Mouse (Mus musculus): Measurements from ENCODE around the gene Gbp3.
"Not testable (repeated sequence)": the region's sequence is repeated elsewhere in the genome, so short reads cannot be mapped to it uniquely, and the experiment has no call there.

Gene Gbp3

GRCm38 (mm10) chr3:142559632-142560228 lies at the start of gene Gbp3:
Gene Gbp3, plus strand, starts transcription at chr3:142560026.
- in situ Hi-C loops (cut with MboI; ENCODE audit: unreplicated experiment in 2 of 2), result loop anchor here (5.0 kb wide), 4 partner anchors 43 to 67 kb away; partner anchors contain the start of genes Gbp2 (in 1 of the 2) and Gbp5 (in 1 of the 2)

DNA sequence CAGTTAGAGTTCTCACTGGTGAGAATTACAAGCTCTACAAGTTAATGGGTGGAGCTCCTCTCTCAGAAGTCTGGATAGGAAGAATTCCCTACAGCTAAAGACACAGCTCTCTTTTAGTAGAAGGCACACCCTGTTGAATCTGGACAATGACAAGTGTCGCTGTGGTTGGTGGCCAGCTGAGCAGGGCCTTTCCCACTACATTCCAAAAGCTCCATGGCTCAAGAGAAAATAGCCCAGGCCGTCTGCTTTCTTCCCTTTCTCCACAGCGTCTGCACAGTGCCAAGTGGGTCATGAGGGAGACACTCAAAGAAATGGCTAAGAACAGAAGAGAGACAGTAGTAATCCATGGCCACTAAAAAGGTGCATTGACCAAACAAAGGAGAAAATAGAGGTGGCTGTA lies 31.7 kb upstream of the Gbp3 start:
- in situ Hi-C loops (cut with MboI; ENCODE audit: unreplicated experiment in 2 of 2), result no loop called here

DNA sequence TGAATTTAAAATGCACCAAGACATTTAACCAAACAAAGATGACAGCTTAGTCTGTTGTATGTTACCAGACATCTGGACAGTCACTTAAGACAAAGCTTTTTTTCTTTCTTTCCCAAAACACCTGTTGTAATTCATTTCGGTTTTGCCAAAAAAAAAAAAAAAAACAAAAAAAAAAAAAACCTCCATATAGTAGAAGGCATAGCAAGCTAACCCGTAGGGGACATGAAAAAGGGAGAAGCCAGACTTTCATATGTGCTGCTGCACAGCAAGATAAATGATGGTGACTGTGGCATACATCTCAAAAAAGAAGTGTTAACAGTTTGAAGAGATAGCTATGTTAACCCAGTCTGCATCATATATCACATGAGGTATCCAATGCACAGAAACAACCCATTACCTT lies 30.2 kb upstream of the Gbp3 start:
- in situ Hi-C loops (cut with MboI; ENCODE audit: unreplicated experiment in 2 of 2), result no loop called here

DNA sequence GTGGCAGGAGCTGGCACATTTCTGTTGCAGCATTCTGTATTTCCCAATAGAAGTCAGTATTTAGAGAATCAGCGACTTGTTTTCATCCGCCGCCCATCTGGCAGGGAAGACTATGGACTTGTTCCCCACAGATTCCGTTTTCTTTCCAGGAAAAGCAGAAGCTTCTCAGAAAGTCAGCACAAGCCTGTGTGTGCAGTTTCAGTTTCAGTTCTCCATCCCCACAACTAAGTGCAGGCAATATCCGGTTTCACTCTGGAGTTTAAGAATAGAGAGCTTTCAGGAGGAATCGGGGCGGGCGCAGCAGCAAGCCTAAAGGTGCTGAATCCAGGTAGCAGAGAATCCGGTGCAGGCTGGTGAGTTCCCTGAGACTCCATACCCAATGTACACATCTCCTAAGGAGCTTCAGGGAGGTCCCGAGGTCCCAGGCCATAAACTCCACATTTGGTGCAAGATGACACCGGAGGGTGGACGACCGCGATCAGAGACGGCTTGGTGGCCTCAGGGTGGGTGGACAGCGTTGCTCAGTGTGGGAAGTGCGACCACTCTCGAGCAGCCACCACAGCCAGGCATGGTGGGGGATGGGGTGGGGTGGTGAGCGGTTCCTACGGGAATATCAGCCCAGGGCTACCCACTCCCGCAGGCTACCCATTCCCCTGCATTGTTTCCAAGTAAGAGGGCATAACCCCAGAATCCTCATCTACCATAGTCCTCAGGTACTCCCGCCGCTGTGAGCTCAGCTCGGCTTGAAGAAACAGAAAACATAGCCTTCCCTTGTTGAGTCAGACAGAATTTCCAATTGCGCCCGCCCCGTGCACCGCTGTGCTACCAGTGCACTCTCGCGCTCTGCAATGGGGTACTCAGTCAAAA lies 29.5 kb upstream of the Gbp3 start, which contains the start of gene Gbp7:
Gene Gbp7 (plus strand): TSS at position 256 of the 867 bp plus-strand sequence.
- in situ Hi-C loops (cut with MboI; ENCODE audit: unreplicated experiment in 2 of 2), result no loop called here

DNA sequence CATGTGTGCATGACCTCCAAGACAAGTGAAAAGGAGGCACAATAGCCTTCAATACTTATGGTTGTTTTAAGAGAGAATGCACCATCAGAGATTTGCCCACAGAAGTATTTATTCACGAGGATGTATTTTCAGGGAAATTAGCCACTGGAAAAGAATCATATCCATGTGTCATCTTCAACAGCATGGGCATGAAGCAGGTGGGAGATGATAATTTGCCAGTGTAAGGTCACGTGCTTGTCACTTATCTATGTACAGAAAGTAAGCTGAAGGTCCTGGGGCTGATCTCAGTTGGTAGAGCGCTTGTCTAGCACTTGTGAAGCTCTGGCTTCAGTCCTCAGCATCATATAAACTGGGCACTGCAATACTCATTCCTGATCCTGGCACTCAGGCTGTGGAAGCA lies 28.2 kb upstream of the Gbp3 start:
- in situ Hi-C loops (cut with MboI; ENCODE audit: unreplicated experiment in 2 of 2), result no loop called here

DNA sequence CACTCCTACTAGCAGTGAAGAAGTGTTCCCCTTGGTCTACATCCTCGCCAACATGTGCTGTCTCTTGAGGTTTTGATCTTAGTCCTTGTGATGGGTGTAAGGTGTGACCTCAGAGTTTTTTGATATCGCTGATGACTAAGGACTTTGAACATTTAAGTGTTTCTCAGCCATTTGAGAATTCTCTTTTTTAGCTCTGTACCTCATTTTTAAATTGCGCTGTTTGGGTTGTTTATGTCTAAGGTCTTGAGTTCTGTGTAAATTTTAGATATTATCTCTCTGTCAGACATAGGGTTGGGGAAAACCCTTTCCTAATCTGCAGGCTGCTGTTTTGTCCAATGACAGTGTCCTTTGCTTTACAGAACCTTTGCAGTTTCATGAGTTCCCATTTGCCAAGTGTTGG lies 26.6 kb upstream of the Gbp3 start:
- in situ Hi-C loops (cut with MboI; ENCODE audit: unreplicated experiment in 2 of 2), result no loop called here

DNA sequence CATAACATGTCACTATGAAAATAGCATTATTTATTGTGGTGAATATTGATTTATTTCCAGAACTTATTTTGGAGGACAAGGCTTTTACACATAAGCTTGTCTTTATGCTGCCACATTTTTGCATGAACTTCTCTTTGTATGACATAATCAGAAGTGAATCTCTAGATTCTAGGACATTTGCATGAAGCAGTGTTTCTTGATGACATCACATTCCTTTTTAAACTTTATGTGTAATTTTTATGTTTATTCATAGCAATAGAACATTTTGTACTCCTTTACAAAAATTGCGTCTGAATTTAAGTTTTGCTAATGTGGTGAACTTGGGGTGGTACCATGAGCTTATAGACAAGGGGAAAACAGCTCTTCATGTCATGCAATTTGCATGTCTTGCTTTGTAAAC lies 24.2 kb upstream of the Gbp3 start:
- in situ Hi-C loops (cut with MboI; ENCODE audit: unreplicated experiment in 2 of 2), result no loop called here

DNA sequence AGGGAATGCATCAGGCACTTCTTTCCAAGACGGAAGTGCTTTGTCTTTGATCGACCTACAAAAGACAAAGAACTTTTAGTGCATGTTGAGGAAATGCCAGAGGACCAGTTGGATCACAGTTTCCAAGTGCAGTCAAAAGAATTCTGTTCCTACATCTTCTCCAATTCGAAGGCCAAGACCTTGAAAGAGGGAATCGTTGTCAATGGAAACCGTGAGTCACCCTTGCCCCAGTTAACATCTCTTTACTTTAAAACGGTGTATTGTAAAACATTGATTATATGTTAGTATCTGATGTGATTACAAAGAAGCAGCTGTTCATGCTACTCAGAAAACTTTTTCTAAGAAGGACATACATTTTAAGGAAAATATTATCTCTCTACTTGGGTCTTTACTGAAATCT lies 18.4 kb upstream of the Gbp3 start:
- in situ Hi-C loops (cut with MboI; ENCODE audit: unreplicated experiment in 2 of 2), result no loop called here

GRCm38 (mm10) chr3:142542776-142543175 lies 17.1 kb upstream of the Gbp3 start:
- in situ Hi-C loops (cut with MboI; ENCODE audit: unreplicated experiment in 2 of 2), result not testable (repeated sequence)

DNA sequence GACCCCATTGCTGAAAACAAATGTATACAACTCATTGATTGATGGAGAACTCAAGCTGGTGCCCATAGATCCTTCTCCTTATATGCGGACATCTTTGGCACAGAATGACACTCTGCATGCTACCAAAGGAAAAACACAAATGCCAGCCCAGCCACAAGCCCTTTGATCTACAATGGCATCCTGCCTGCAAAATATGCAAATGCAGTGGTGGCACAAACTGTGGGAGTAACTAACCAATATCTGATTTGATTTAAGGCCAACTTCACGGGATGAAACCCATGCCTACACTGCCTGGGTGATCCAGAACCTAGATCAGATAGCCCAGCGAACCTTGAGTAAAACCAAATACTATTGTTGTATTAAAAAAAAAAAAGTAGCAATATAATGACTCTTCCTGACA lies 13.1 kb upstream of the Gbp3 start:
- in situ Hi-C loops (cut with MboI; ENCODE audit: unreplicated experiment in 2 of 2), result no loop called here

GRCm38 (mm10) chr3:142550052-142550676 lies 9.7 kb upstream of the Gbp3 start:
- in situ Hi-C loops (cut with MboI; ENCODE audit: unreplicated experiment in 2 of 2), result no loop called here

GRCm38 (mm10) chr3:142554601-142555000 lies 5.2 kb upstream of the Gbp3 start:
- in situ Hi-C loops (cut with MboI; ENCODE audit: unreplicated experiment in 2 of 2), result no loop called here

DNA sequence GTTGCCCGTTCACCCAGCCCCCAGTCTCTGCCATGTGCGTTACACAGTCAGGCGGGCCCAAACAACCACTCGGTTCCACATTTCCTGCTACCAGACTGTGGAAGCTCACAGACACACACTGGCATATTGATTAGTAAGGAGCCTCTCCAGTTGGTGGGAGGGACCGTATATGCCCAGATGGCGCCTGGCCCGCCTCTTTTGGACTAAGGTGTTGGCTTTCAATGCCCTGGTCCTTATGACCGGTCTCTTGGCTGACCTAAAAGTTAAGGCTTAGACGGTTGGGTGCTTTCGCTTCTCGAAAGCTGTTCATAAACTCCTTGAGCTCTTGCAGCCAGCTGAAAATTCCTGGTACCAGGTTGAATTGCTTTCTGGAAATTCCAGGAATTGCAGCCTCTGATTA lies 4.2 kb upstream of the Gbp3 start:
- in situ Hi-C loops (cut with MboI; ENCODE audit: unreplicated experiment in 2 of 2), result no loop called here

DNA sequence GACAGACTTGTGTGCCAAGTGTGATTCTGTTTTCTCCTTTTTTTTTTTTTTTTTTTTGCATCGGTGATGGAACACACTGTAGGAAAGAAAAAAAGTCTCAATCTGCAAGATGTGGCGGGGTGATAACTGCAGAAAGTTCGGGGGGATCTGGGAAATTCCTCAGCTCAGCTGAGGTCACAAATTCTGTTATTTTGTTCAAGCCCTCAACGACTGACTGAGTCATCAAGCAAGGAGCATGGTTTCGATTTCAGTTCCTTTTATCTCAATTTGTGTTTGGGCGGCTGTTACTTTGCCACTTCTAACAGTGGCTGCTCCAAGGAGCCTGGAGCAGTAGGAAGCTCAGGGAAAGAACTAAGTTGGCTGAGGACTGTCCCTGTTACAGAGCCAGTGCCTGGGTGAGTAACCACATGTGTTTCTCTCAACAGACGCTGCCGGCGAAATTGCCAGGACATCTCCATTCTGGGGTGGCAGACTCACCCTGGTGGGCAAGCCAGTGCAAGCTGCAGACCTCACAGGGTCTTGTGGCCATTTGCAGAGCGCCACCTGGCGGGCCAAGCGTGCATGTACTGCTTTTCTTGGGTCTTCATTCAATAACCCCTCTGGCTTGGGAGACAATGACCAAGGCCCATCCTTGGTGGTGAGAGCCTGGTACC lies 596 bp downstream of the Gbp3 start:
- in situ Hi-C loops (cut with MboI; ENCODE audit: unreplicated experiment in 2 of 2), result loop anchor here (5.0 kb wide), 4 partner anchors 42 to 68 kb away; partner anchors contain the start of genes Gbp2 (in 1 of the 2) and Gbp5 (in 1 of the 2)

DNA sequence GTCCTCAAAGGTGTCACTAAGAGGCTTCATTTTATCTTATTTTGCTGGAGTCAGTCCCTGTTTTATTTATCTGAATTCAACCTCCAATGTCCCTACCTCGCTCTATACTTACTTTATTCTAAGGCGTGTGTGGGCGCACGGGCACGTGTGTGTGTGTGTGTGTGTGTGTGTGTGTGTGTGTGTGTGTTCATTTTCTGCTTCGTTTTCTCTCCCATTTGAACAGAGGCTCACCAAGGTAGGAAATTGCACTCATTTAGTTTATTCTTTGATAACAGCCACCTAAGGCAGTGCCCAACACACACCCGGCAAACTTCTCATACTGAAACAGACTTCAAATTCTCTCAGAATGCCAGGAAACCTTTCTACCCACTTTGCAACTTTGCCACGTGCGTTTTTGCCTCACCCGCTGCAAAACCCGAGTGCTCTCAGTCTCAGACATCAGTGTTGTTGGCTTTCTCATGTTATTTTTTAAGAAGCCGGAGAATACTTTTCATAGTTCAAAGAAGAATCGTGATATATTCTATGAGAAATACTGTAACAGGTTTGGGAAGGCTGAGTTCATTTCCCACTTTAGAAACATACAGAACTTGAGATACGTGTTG lies 1.3 kb downstream of the Gbp3 start:
- in situ Hi-C loops (cut with MboI; ENCODE audit: unreplicated experiment in 2 of 2), result loop anchor here (5.0 kb wide), 4 partner anchors 41 to 69 kb away; partner anchors contain the start of genes Gbp2 (in 1 of the 2) and Gbp5 (in 1 of the 2)

DNA sequence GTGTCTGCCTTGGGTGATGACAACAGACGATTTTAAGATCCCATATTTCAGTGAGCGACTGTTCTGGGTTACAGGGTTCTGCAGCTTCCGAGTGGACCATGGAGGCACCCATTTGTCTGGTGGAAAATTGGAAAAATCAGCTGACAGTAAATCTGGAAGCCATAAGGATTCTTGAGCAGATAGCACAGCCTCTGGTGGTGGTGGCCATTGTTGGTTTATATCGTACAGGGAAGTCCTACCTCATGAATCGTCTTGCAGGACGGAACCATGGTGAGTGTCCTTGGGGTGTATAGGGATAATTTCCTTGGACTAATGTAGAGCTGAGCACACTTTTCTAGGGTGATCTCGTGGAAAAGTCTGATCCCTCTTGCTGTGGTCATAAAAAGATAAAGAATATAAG lies 1.8 kb downstream of the Gbp3 start:
- in situ Hi-C loops (cut with MboI; ENCODE audit: unreplicated experiment in 2 of 2), result loop anchor here (5.0 kb wide), 4 partner anchors 41 to 69 kb away; partner anchors contain the start of genes Gbp2 (in 1 of the 2) and Gbp5 (in 1 of the 2)

- in situ Hi-C loops (cut with MboI; ENCODE audit: unreplicated experiment in 2 of 2), result not testable (repeated sequence)
These were observed 7.7 kb downstream of the Gbp3 start for GRCm38 (mm10) chr3:142567490-142567889.

DNA sequence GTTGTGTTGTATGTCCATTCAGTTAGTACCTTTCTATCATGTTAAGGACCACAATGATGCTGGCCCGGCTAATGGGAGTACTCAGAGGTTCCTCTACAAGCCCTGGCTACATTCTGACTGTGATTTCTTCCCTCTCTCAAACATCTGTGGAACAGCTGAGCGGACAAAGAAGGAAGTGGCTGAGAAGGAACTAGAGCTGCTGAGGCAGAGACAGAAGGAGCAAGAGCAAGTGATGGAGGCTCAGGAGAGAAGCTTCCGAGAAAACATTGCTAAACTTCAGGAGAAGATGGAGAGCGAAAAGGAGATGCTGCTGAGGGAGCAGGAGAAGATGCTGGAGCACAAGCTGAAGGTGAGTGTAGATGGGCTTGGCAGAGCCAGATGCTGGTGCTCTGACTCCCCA lies 10.9 kb downstream of the Gbp3 start:
- in situ Hi-C loops (cut with MboI; ENCODE audit: unreplicated experiment in 2 of 2), result no loop called here

- in situ Hi-C loops (cut with MboI; ENCODE audit: unreplicated experiment in 2 of 2), result no loop called here
These were observed 17.3 kb downstream of the Gbp3 start for GRCm38 (mm10) chr3:142577108-142577507.

DNA sequence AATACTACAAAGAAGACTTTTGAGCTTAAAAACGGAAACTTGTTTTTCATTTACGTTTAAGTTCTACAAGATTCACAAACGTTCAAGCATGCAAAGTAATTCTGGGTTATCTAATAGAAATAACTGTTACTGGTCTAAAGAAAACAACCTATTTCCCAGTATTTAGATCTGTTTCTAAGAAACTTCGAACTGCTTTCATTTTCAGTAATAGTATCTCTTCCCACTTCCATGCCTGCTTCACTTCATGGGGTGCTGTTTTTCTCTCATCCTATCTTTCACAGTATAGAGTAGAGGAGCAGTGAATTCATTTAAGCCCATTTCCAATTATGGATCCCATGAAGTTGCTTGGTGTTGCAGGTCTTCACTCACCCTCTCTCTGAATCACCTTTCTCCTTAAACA lies 18.5 kb downstream of the Gbp3 start:
- in situ Hi-C loops (cut with MboI; ENCODE audit: unreplicated experiment in 2 of 2), result no loop called here
